Mouse (Mus musculus): Measurements from ENCODE around the gene Rps6ka4. TPM values are rescaled to one million over a fixed set of nuclear protein-coding genes. Genes with fewer than 3 reads are reported as not detected.

Gene Rps6ka4
- polyA plus RNA-seq, 1 experiment: not detected

DNA sequence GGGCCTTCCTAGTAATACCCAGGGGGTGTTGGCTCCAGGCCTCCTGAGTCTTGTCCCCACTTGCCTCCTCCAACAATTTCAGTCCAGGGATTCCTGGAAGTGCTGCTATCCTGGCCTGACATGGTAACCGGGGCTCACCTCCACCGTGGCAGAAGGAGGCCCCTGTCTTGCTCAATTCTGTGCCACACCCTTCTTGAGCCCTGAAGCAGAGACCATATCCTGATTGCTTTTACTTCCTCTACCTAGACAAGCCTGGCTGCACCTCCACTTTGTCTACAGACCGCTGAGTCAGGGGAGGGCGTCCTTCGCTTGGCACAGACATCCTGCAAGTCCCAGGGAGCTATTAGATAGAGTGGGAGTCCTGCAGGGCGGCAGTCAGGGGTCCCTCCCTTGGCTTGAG, 20.3 kb upstream of the Rps6ka4 start:
- no peak for TF ChIP-seq POLR2A (IDR thresholded peaks at IDR 0.05; ENCODE audit: insufficient read depth, low read depth, low read length)
- TF ChIP-seq CTCF (IDR thresholded peaks at IDR 0.05; ENCODE audit: insufficient read depth, low read depth, low read length): no peak
- H3K27ac ChIP-seq (ENCODE audit: insufficient read depth, low read depth, low read length): no peak overlapping the region
- no peak overlapping the region for H3K4me3 ChIP-seq (ENCODE audit: insufficient read depth, low read depth, low read length)
- H3K4me1 ChIP-seq (ENCODE audit: control insufficient read depth, insufficient read depth, low read length): peaks cover 4% of the 10 kb centered on the region
- WGBS: 85% methylated on average over 6 of the region's 6 CpGs

DNA sequence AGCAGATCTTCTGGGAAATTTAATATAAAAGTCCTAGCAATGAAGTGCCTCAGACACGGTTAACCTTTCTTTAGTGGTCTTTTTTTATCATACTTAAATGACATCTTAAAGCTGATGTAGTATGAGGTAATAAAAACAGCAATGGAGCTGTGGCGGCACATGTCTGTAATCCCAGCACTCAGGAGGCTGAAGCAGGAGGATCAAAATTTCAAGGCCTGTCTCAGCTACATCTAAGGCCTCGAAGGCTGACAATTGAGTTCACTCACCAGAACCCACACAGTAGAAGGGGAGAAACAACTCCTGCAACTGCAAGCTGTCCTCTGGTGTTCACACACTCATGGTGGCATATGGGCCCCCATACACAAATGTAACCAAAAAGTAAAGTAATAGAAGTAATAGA, 19.5 kb upstream of the Rps6ka4 start:
- whole genome bisulfite sequencing: 92% methylated on average over 3 of the region's 3 CpGs
- H3K4me1 ChIP-seq (ENCODE audit: control insufficient read depth, insufficient read depth, low read length): peaks cover 11% of the 10 kb centered on the region
- no peak overlapping the region for H3K27ac ChIP-seq (ENCODE audit: insufficient read depth, low read depth, low read length)
- TF ChIP-seq POLR2A (IDR thresholded peaks at IDR 0.05; ENCODE audit: insufficient read depth, low read depth, low read length) (no peak), CTCF (IDR thresholded peaks at IDR 0.05; ENCODE audit: insufficient read depth, low read depth, low read length) (no peak)
- no peak overlapping the region for H3K4me3 ChIP-seq (ENCODE audit: insufficient read depth, low read depth, low read length)

DNA sequence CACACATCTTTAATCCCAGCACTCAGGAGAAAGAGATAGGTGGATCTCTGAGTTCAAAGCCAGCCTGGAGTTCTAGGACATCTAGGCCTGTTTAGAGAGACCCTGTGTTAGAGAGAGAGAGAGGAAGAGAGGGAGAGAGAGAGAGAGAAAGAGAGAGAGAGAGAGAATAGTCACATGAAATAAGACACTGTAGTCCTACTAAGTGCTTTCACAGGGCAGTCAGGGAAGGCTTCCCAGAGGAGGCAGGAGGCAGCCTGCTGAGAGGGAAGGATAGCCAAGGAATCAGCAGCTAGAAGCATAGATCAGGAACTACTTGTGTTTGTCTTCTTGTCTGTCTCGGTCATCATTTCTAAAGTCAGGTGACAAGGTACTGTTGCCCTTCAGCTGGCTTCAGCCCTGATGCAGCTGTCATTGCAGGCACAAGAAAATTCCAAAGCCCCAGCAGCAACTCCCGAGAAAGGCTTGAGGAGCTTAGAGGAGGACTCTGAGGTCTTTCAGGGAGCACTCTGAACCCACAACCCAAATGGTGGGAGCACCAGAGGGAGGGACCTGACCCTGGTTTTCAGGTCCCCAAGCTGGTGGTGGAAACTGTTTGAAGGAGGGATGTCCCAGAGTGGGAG, 18.7 kb upstream of the Rps6ka4 start:
- H3K4me1 ChIP-seq (ENCODE audit: control insufficient read depth, insufficient read depth, low read length): peaks cover 15% of the 10 kb centered on the region
- H3K27ac ChIP-seq (ENCODE audit: insufficient read depth, low read depth, low read length): no peak overlapping the region
- no peak for TF ChIP-seq CTCF (IDR thresholded peaks at IDR 0.05; ENCODE audit: insufficient read depth, low read depth, low read length)
- no peak for TF ChIP-seq POLR2A (IDR thresholded peaks at IDR 0.05; ENCODE audit: insufficient read depth, low read depth, low read length)
- 76% methylated on average over 2 of the region's 2 CpGs for WGBS
- H3K4me3 ChIP-seq (ENCODE audit: insufficient read depth, low read depth, low read length): no peak overlapping the region

DNA sequence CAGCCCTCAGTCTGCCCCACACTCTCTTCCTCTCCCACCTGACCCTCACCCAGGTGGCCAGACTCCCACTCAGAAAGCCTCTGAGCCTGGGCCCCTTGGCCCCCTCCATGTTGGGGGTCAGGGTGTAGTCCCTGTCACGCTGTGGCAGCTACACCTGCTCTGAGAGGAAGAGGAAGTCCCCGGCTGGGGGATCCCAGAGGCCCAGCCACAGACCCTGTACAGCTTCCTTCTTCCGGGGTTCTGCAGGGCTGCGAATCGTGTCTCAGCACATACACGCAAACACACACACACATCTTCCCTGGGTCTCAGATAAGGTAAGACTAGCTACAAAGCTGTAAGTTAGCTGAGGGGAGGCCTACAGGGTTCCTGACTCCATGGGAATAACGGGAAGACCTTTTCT, 17.6 kb upstream of the Rps6ka4 start, which contains the start of gene Ccdc88b:
TSS of gene Ccdc88b (minus strand) at position 181 of the 400 bp plus-strand sequence.
- WGBS: 94% methylated on average over 7 of the region's 7 CpGs
- TF ChIP-seq CTCF (IDR thresholded peaks at IDR 0.05; ENCODE audit: insufficient read depth, low read depth, low read length) (no peak), POLR2A (IDR thresholded peaks at IDR 0.05; ENCODE audit: insufficient read depth, low read depth, low read length) (no peak)
- Histone ChIP-seq H3K27ac (ENCODE audit: insufficient read depth, low read depth, low read length) (no peak within 1 kb of the TSS), H3K4me3 (ENCODE audit: insufficient read depth, low read depth, low read length) (no peak within 1 kb of the TSS), H3K4me1 (ENCODE audit: control insufficient read depth, insufficient read depth, low read length) (peaks cover 15% of the 10 kb centered on the region)

DNA sequence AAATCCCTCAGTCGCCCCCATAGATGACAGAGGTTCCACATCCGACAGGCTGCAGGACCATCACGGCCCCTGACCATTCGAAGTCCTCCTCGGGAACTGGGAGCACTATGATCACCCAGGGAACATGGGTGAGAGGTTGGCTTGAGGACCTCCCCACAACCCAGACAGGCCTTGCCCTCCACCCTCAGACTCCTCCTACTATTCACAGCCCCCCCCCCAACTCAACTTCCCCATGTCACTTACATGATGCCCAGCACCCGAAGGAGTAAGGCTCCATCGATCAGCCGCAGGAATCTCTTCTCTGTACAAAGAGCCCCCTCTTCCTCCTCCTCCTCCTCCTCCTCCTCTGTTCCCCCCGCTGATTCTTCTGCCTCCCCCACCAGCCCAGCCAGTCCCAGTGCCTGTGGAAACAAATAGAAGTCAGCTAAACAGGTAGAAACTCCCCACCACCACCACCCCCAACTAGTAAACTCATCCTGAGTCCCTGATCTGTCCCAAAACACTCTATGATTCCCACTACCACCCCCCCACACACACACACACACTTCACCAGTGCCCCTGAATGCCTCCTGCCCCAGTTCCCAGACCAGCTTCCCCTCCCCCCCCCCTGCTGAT, 17.1 kb upstream of the Rps6ka4 start:
- Histone ChIP-seq H3K4me3 (ENCODE audit: insufficient read depth, low read depth, low read length) (no peak overlapping the region), H3K27ac (ENCODE audit: insufficient read depth, low read depth, low read length) (no peak overlapping the region), H3K4me1 (ENCODE audit: control insufficient read depth, insufficient read depth, low read length) (peaks cover 15% of the 10 kb centered on the region)
- TF ChIP-seq CTCF (IDR thresholded peaks at IDR 0.05; ENCODE audit: insufficient read depth, low read depth, low read length): no peak
- no peak for TF ChIP-seq POLR2A (IDR thresholded peaks at IDR 0.05; ENCODE audit: insufficient read depth, low read depth, low read length)
- 87% methylated on average over 9 of the region's 9 CpGs for WGBS

DNA sequence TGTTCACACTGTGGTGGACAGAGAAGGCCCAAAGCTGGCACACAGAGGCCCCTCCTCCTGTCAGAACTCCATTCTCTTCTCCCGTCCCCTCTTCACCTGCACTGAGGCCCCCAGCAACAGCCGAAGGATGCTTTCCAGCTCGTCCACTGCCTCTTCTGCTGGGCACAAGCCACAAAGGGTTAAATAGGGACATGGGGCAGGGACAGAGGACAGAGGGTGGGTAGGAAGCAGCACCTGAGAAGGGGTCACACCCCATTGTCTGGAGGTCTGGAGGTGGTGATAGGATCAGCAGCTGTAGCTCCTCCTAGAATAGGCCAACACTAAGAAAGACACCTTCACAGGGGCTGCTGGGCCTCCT, 16.5 kb upstream of the Rps6ka4 start:
- Histone ChIP-seq H3K4me3 (ENCODE audit: insufficient read depth, low read depth, low read length) (no peak overlapping the region), H3K27ac (ENCODE audit: insufficient read depth, low read depth, low read length) (no peak overlapping the region), H3K4me1 (ENCODE audit: control insufficient read depth, insufficient read depth, low read length) (peaks cover 15% of the 10 kb centered on the region)
- 63% methylated on average over 3 of the region's 3 CpGs for WGBS
- TF ChIP-seq CTCF (IDR thresholded peaks at IDR 0.05; ENCODE audit: insufficient read depth, low read depth, low read length) (no peak), POLR2A (IDR thresholded peaks at IDR 0.05; ENCODE audit: insufficient read depth, low read depth, low read length) (no peak)

DNA sequence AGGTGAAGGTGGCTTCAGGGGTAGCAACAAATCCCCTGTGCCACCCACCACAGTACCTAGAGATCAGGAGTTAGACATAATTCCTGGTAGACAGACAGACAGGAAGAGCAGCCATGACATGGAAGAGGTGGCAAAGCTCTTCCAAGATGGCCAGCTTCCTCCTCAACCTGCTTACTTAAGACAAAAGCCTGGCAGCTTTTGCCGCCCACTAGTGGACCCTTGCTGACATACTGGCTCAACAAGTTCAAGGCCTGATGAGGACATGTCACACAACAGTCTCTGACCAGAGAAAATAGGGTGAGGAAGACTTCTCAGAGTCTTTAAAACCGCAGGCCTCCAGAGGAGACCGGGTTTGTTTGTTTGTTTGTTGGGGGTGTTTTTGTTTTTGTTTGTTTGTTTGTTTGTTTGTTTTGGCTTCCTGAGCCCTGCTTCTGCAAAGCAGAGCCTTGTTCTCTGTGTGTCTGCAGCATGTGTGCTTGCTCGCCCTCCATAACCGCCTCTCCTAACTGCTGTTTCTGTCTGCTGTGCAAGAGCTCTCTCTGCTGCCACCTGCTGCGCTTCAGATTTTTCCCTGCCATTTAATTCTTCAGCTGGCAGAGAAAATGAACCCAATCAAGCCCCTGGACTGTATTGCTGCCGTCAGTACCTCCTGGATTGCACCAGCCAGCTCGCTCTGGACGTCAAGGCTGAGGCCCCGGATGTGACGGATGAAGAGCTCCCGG, 16.0 kb upstream of the Rps6ka4 start:
- WGBS: 40% methylated on average over 12 of the region's 12 CpGs
- Histone ChIP-seq H3K27ac (ENCODE audit: insufficient read depth, low read depth, low read length) (no peak overlapping the region), H3K4me3 (ENCODE audit: insufficient read depth, low read depth, low read length) (no peak overlapping the region), H3K4me1 (ENCODE audit: control insufficient read depth, insufficient read depth, low read length) (peaks cover 15% of the 10 kb centered on the region)
- TF ChIP-seq POLR2A (IDR thresholded peaks at IDR 0.05; ENCODE audit: insufficient read depth, low read depth, low read length): no peak
- TF ChIP-seq CTCF (IDR thresholded peaks at IDR 0.05; ENCODE audit: insufficient read depth, low read depth, low read length): no peak

DNA sequence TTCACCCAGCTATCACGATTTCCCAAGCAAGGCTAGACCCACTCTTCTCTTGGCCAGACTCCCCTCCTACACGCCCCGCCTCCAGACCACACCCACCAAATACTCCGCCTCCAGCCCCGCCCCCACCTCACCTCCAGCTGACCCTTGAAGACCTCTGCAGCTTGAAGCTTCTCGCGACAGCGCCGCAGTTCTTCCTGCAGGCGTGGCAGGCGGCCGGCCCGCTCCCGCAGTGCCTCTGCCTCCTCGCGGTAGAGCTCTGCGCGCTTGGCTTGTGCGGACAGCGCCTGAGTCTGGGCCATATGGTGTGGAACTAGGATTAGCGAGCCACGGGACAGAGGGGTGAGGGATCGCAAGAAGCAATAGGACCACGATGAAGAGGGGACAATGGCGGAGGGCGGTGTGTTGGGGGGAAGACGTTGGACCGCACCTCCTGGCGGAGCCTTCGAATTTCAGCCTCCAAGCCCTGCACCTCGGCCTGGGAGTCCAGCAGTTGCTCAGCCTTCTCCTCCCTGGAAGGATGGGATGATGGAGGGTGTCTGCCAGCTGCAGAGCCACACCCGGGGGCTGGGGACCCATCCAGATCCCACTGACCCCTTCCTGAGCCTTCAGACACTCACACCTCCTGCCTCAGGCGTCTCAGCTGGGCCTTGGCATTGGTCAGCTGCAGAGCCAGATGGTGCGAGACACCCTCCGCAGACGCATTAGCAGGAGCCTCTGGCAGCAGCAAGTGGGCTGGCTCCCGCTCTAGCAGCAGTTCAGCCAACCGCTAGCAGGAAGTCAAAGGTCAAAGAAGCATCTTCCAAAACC, 15.0 kb upstream of the Rps6ka4 start:
- H3K27ac ChIP-seq (ENCODE audit: insufficient read depth, low read depth, low read length): no peak overlapping the region
- H3K4me3 ChIP-seq (ENCODE audit: insufficient read depth, low read depth, low read length): no peak overlapping the region
- H3K4me1 ChIP-seq (ENCODE audit: control insufficient read depth, insufficient read depth, low read length): peaks cover 15% of the 10 kb centered on the region
- WGBS: 30% methylated on average over 38 of the region's 38 CpGs
- TF ChIP-seq CTCF (IDR thresholded peaks at IDR 0.05; ENCODE audit: insufficient read depth, low read depth, low read length) (no peak), POLR2A (IDR thresholded peaks at IDR 0.05; ENCODE audit: insufficient read depth, low read depth, low read length) (no peak)

All from olfactory bulb, adult 2 months (tissue).